Mouse (Mus musculus): ENCODE measurements at regions not wholly inside any gene's neighbourhood (a gene's known extent, or its start where the extent isn't known, plus 50 kb on each side); places are given as distances from the start of the nearest gene placed in this dataset.
A peak's percentile ranks its signal among the peaks of the same experiment; 100 is the strongest.

- H3K27me3 ChIP-seq (ENCODE audit: control insufficient read depth, insufficient read depth, low read length): no peaks in the 10 kb centered on the region
- TF ChIP-seq POLR2A (IDR thresholded peaks at IDR 0.05; ENCODE audit: control insufficient read depth, low read depth, low read length) (no peak), CTCF (IDR thresholded peaks at IDR 0.05; ENCODE audit: control insufficient read depth, insufficient read depth, insufficient replicate concordance, low read depth, low read length) (no peak)
- H3K4me1 ChIP-seq (ENCODE audit: control insufficient read depth, insufficient read depth, low read length): no peaks in the 10 kb centered on the region
- H3K4me3 ChIP-seq (ENCODE audit: control insufficient read depth, low read depth, low read length): no peak overlapping the region
- no peaks in the 10 kb centered on the region for H3K36me3 ChIP-seq (ENCODE audit: control insufficient read depth, insufficient read depth, low read length)
- H3K27ac ChIP-seq (ENCODE audit: control insufficient read depth, insufficient read depth, low read depth, low read length): no peak overlapping the region
These were observed 125.7 kb downstream of the 3100002H09Rik start for GRCm38 (mm10) chr4:124484613-124485586.

- Histone ChIP-seq H3K4me3 (ENCODE audit: control insufficient read depth, low read depth, low read length) (no peak overlapping the region), H3K27me3 (ENCODE audit: control insufficient read depth, insufficient read depth, low read length) (no peaks in the 10 kb centered on the region), H3K27ac (ENCODE audit: control insufficient read depth, insufficient read depth, low read depth, low read length) (no peak overlapping the region), H3K4me1 (ENCODE audit: control insufficient read depth, insufficient read depth, low read length) (peaks cover 6% of the 10 kb centered on the region), H3K36me3 (ENCODE audit: control insufficient read depth, insufficient read depth, low read length) (no peaks in the 10 kb centered on the region)
- TF ChIP-seq POLR2A (IDR thresholded peaks at IDR 0.05; ENCODE audit: control insufficient read depth, low read depth, low read length) (no peak), CTCF (IDR thresholded peaks at IDR 0.05; ENCODE audit: control insufficient read depth, insufficient read depth, insufficient replicate concordance, low read depth, low read length) (no peak)
These were observed 132.7 kb downstream of the 3100002H09Rik start for GRCm38 (mm10) chr4:124477870-124478301.

GRCm38 (mm10) chr4:124477359-124477868 lies 133.2 kb downstream of the 3100002H09Rik start:
- H3K4me3 ChIP-seq (ENCODE audit: control insufficient read depth, low read depth, low read length): no peak overlapping the region
- H3K27me3 ChIP-seq (ENCODE audit: control insufficient read depth, insufficient read depth, low read length): no peaks in the 10 kb centered on the region
- H3K4me1 ChIP-seq (ENCODE audit: control insufficient read depth, insufficient read depth, low read length): peaks cover 6% of the 10 kb centered on the region
- no peaks in the 10 kb centered on the region for H3K36me3 ChIP-seq (ENCODE audit: control insufficient read depth, insufficient read depth, low read length)
- TF ChIP-seq POLR2A (IDR thresholded peaks at IDR 0.05; ENCODE audit: control insufficient read depth, low read depth, low read length): no peak
- H3K27ac ChIP-seq (ENCODE audit: control insufficient read depth, insufficient read depth, low read depth, low read length): no peak overlapping the region

GRCm38 (mm10) chr4:124465229-124465820 lies 145.3 kb downstream of the 3100002H09Rik start:
- no peaks in the 10 kb centered on the region for H3K27me3 ChIP-seq (ENCODE audit: control insufficient read depth, insufficient read depth, low read length)
- no peak overlapping the region for H3K27ac ChIP-seq (ENCODE audit: control insufficient read depth, insufficient read depth, low read depth, low read length)
- TF ChIP-seq CTCF (IDR thresholded peaks at IDR 0.05; ENCODE audit: control insufficient read depth, insufficient read depth, insufficient replicate concordance, low read depth, low read length): no peak
- TF ChIP-seq POLR2A (IDR thresholded peaks at IDR 0.05; ENCODE audit: control insufficient read depth, low read depth, low read length): no peak
- no peaks in the 10 kb centered on the region for H3K4me1 ChIP-seq (ENCODE audit: control insufficient read depth, insufficient read depth, low read length)
- no peaks in the 10 kb centered on the region for H3K36me3 ChIP-seq (ENCODE audit: control insufficient read depth, insufficient read depth, low read length)
- H3K4me3 ChIP-seq (ENCODE audit: control insufficient read depth, low read depth, low read length): no peak overlapping the region

- H3K27me3 ChIP-seq (ENCODE audit: control insufficient read depth, insufficient read depth, low read length): no peaks in the 10 kb centered on the region
- H3K27ac ChIP-seq (ENCODE audit: control insufficient read depth, insufficient read depth, low read depth, low read length): no peak overlapping the region
- no peak overlapping the region for H3K4me3 ChIP-seq (ENCODE audit: control insufficient read depth, low read depth, low read length)
- H3K36me3 ChIP-seq (ENCODE audit: control insufficient read depth, insufficient read depth, low read length): no peaks in the 10 kb centered on the region
- no peaks in the 10 kb centered on the region for H3K4me1 ChIP-seq (ENCODE audit: control insufficient read depth, insufficient read depth, low read length)
- TF ChIP-seq POLR2A (IDR thresholded peaks at IDR 0.05; ENCODE audit: control insufficient read depth, low read depth, low read length) (no peak), CTCF (IDR thresholded peaks at IDR 0.05; ENCODE audit: control insufficient read depth, insufficient read depth, insufficient replicate concordance, low read depth, low read length) (no peak)
These were observed 154.9 kb downstream of the 3100002H09Rik start for GRCm38 (mm10) chr4:124455511-124456338.

DNA sequence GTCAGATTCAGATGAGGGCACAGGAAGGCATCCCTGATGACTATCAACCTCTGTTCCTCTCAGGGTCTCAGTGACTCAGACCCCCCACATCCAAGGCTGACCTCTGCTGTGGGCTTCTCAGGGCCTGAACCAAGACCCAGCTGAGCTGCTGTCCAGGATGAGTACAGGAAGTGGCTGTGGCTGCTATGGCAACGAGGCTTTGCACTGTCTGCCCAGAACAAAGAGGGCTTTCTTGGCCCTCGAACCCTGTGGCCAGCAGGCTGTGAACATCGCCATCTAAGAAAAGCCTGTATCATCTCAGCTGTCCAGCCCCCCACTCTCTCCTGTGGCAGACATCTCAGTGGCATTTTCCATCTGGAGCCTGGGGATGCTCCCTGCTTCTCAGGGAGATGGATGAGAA lies 159.5 kb downstream of the 3100002H09Rik start:
- Histone ChIP-seq H3K27me3 (ENCODE audit: control insufficient read depth, insufficient read depth, low read length) (no peaks in the 10 kb centered on the region), H3K27ac (ENCODE audit: control insufficient read depth, insufficient read depth, low read depth, low read length) (no peak overlapping the region), H3K4me1 (ENCODE audit: control insufficient read depth, insufficient read depth, low read length) (no peaks in the 10 kb centered on the region), H3K4me3 (ENCODE audit: control insufficient read depth, low read depth, low read length) (peak overlapping the region; percentile 82), H3K36me3 (ENCODE audit: control insufficient read depth, insufficient read depth, low read length) (no peaks in the 10 kb centered on the region)
- TF ChIP-seq CTCF (IDR thresholded peaks at IDR 0.05; ENCODE audit: control insufficient read depth, insufficient read depth, insufficient replicate concordance, low read depth, low read length) (no peak), POLR2A (IDR thresholded peaks at IDR 0.05; ENCODE audit: control insufficient read depth, low read depth, low read length) (no peak; the same call in 1 of the 2 replicates)

Measured in testis, adult 2 months (tissue).